Mouse (Mus musculus) MEL (cell line): Measurements from ENCODE around the gene Gsc. TPM values are rescaled to one million over a fixed set of nuclear protein-coding genes. Genes with fewer than 3 reads are reported as not detected.

ENCODE experiments used
- DNase-seq: peaks from one replicate; pipeline ENCODE4 v3.0.0; 2011; ENCODE audit warnings: low read depth, low spot score
- H3K27ac ChIP-seq: 2 replicates; pipeline ENCODE4 v1.5.1; 2012; ENCODE audit warnings: low read depth, mild to moderate bottlenecking, control low read depth, low read length, moderate library complexity; ENCODE audit not compliant: control insufficient read depth
- H3K27me3 ChIP-seq, 2 experiments: fragments of 150-350 bp in 1 of 2; sonication (generic) in 1 of 2; 2 replicates each; pipeline ENCODE4 v1.6.1; 2012; ENCODE audit warnings: low read length in 2 of 2, mild to moderate bottlenecking in 2 of 2, improper control_type of control experiment in 1 of 2, moderate library complexity in 1 of 2; ENCODE audit not compliant: insufficient read depth in 2 of 2, control insufficient read depth in 1 of 2
- H3K36me3 ChIP-seq, 2 experiments: 2 replicates each; pipeline ENCODE4 v1.6.1; 2012 to 2014; ENCODE audit warnings: low read length in 2 of 2, improper control_type of control experiment in 1 of 2, inconsistent platforms in 1 of 2, mild to moderate bottlenecking in 1 of 2; ENCODE audit not compliant: insufficient read depth in 2 of 2, control insufficient read depth in 1 of 2
- H3K4me1 ChIP-seq, 2 experiments: fragments of 150-350 bp in 1 of 2; sonication (generic) in 1 of 2; 2 replicates each; pipeline ENCODE4 v1.6.1; 2012; ENCODE audit warnings: low read length in 2 of 2, improper control_type of control experiment in 1 of 2, mild to moderate bottlenecking in 1 of 2; ENCODE audit not compliant: insufficient read depth in 2 of 2, control insufficient read depth in 1 of 2
- H3K4me3 ChIP-seq, 2 experiments: fragments of 150-350 bp in 1 of 2; sonication (generic) in 1 of 2; 2 replicates each; pipeline ENCODE4 v1.5.1; 2012; ENCODE audit warnings: low read depth in 2 of 2, low read length in 2 of 2, mild to moderate bottlenecking in 2 of 2, moderate library complexity in 2 of 2, control low read depth in 1 of 2, improper control_type of control experiment in 1 of 2; ENCODE audit not compliant: control insufficient read depth in 1 of 2, insufficient read depth in 1 of 2
- H3K79me2 ChIP-seq: 2 replicates; pipeline ENCODE4 v1.6.1; 2012; ENCODE audit warnings: mild to moderate bottlenecking, low read length, moderate library complexity; ENCODE audit not compliant: control insufficient read depth, poor library complexity, insufficient read depth
- H3K9ac ChIP-seq: 2 replicates; pipeline ENCODE4 v1.6.1; 2012; ENCODE audit warnings: low read depth, mild to moderate bottlenecking, control low read depth, low read length, moderate library complexity; ENCODE audit not compliant: control insufficient read depth, poor library complexity, severe bottlenecking
- H3K9me3 ChIP-seq: fragments of 150-350 bp; sonication (generic); replicated peaks from 2 replicates; pipeline ENCODE4 v1.6.1; 2012; ENCODE audit warnings: mild to moderate bottlenecking, low read length, improper control_type of control experiment, moderate library complexity; ENCODE audit not compliant: insufficient read depth
- BHLHE40 ChIP-seq: IDR thresholded peaks from 2 replicates; pipeline ENCODE4 v1.6.1; 2012; ENCODE audit warnings: low read depth, mild to moderate bottlenecking, inconsistent platforms, low read length, improper control_type of control experiment, borderline replicate concordance
- CHD1 ChIP-seq: IDR thresholded peaks from 2 replicates; pipeline ENCODE4 v1.6.1; 2012; ENCODE audit warnings: low read depth, mild to moderate bottlenecking, inconsistent platforms, low read length, improper control_type of control experiment
- CHD2 ChIP-seq: IDR thresholded peaks from 2 replicates; pipeline ENCODE4 v1.6.1; 2011; ENCODE audit warnings: low read length, improper control_type of control experiment
- CTCF ChIP-seq, 3 experiments: IDR thresholded peaks in 2 of 3; conservative IDR thresholded peaks in 1 of 3; 2 replicates each; pipeline ENCODE4 v1.5.1; 2011 to 2012; ENCODE audit warnings: low read length in 3 of 3, low read depth in 2 of 3, mild to moderate bottlenecking in 2 of 3, improper control_type of control experiment in 1 of 3, inconsistent platforms in 1 of 3, mixed read lengths in 1 of 3, moderate library complexity in 1 of 3; ENCODE audit not compliant: control insufficient read depth in 1 of 3, insufficient read depth in 1 of 3, poor library complexity in 1 of 3, severe bottlenecking in 1 of 3
- ELF1 ChIP-seq: IDR thresholded peaks from 2 replicates; pipeline ENCODE4 v1.6.1; 2014; ENCODE audit warnings: low read depth, mild to moderate bottlenecking, inconsistent platforms, low read length, improper control_type of control experiment, moderate library complexity
- ETS1 ChIP-seq: IDR thresholded peaks from 2 replicates; pipeline ENCODE4 v1.6.1; 2012; ENCODE audit warnings: low read depth, mild to moderate bottlenecking, inconsistent platforms, low read length, improper control_type of control experiment, moderate library complexity
- GABPA ChIP-seq: IDR thresholded peaks from 2 replicates; pipeline ENCODE4 v1.6.1; 2012; ENCODE audit warnings: low read depth, mild to moderate bottlenecking, inconsistent platforms, low read length, improper control_type of control experiment, moderate library complexity
- HCFC1 ChIP-seq: IDR thresholded peaks from 2 replicates; pipeline ENCODE4 v1.6.1; 2012; ENCODE audit warnings: low read depth, mild to moderate bottlenecking, inconsistent platforms, low read length, improper control_type of control experiment, moderate library complexity
- JUND ChIP-seq: IDR thresholded peaks from 2 replicates; pipeline ENCODE4 v1.6.1; 2011; ENCODE audit warnings: low read depth, mild to moderate bottlenecking, improper control_type of control experiment, low read length
- KAT2A ChIP-seq: conservative IDR thresholded peaks from 2 replicates; pipeline ENCODE4 v1.6.1; 2012; ENCODE audit warnings: low read depth, low read length, improper control_type of control experiment, inconsistent platforms
- MAFK ChIP-seq: IDR thresholded peaks from 2 replicates; pipeline ENCODE4 v1.6.1; 2011; ENCODE audit warnings: low read depth, mild to moderate bottlenecking, low read length, improper control_type of control experiment, borderline replicate concordance
- MAZ ChIP-seq: IDR thresholded peaks from 2 replicates; pipeline ENCODE4 v1.6.1; 2012; ENCODE audit warnings: low read depth, mild to moderate bottlenecking, inconsistent platforms, low read length, improper control_type of control experiment
- MEF2A ChIP-seq: IDR thresholded peaks from 2 replicates; pipeline ENCODE4 v1.6.1; 2014; ENCODE audit warnings: low read depth, mild to moderate bottlenecking, inconsistent platforms, low read length, improper control_type of control experiment; ENCODE audit not compliant: poor library complexity, insufficient replicate concordance, severe bottlenecking; ENCODE audit errors: extremely low read depth
- MXI1 ChIP-seq: IDR thresholded peaks from 2 replicates; pipeline ENCODE4 v1.6.1; 2011; ENCODE audit warnings: mild to moderate bottlenecking, low read depth, low read length, improper control_type of control experiment
- MYC ChIP-seq: IDR thresholded peaks from 2 replicates; pipeline ENCODE4 v1.6.1; 2011; ENCODE audit warnings: low read depth, mild to moderate bottlenecking, low read length, improper control_type of control experiment, moderate library complexity
- NELFE ChIP-seq: IDR thresholded peaks from 2 replicates; pipeline ENCODE4 v1.6.1; 2011; ENCODE audit warnings: low read depth, low read length, improper control_type of control experiment
- POLR2AphosphoS2 ChIP-seq: IDR thresholded peaks from 2 replicates; pipeline ENCODE4 v1.6.1; 2011; ENCODE audit warnings: low read length, improper control_type of control experiment
- RAD21 ChIP-seq: IDR thresholded peaks from 2 replicates; pipeline ENCODE4 v1.6.1; 2011; ENCODE audit warnings: mild to moderate bottlenecking, low read depth, low read length, improper control_type of control experiment
- SMC3 ChIP-seq: IDR thresholded peaks from 2 replicates; pipeline ENCODE4 v1.6.1; 2011; ENCODE audit warnings: low read depth, low read length, improper control_type of control experiment
- UBTF ChIP-seq: IDR thresholded peaks from 2 replicates; pipeline ENCODE4 v1.6.1; 2012; ENCODE audit warnings: low read depth, mild to moderate bottlenecking, inconsistent platforms, low read length, improper control_type of control experiment, moderate library complexity, borderline replicate concordance; ENCODE audit not compliant: insufficient read depth
- USF1 ChIP-seq: IDR thresholded peaks from 2 replicates; pipeline ENCODE4 v1.6.1; 2014; ENCODE audit warnings: low read depth, mild to moderate bottlenecking, inconsistent platforms, low read length, improper control_type of control experiment, moderate library complexity
- USF2 ChIP-seq, 2 experiments: IDR thresholded peaks; 2 replicates each; pipeline ENCODE4 v1.6.1; 2011 to 2012; ENCODE audit warnings: improper control_type of control experiment in 2 of 2, low read length in 2 of 2, borderline replicate concordance in 1 of 2, inconsistent platforms in 1 of 2, low read depth in 1 of 2, mild to moderate bottlenecking in 1 of 2; ENCODE audit not compliant: insufficient read depth in 1 of 2
- ZC3H11A ChIP-seq: IDR thresholded peaks from 2 replicates; pipeline ENCODE4 v1.6.1; 2012; ENCODE audit warnings: low read depth, mild to moderate bottlenecking, inconsistent platforms, low read length, improper control_type of control experiment
- ZMIZ1 ChIP-seq: IDR thresholded peaks from 2 replicates; pipeline ENCODE4 v1.6.1; 2012; ENCODE audit warnings: low read depth, mild to moderate bottlenecking, inconsistent platforms, low read length, improper control_type of control experiment, moderate library complexity
- polyA plus RNA-seq, 2 experiments: library from polyadenylated mRNA; stranded (reverse) in 1 of 2; unstranded in 1 of 2; fragments of >175 nt in 1 of 2; fragments of >200 nt in 1 of 2; gene quantifications; 2 replicates each; pipeline versions ENCODE4 v1.2.1 to v1.2.4; 2012; ENCODE audit warnings: low replicate concordance in 2 of 2, low read depth in 1 of 2; ENCODE audit not compliant: insufficient read length in 2 of 2, insufficient read depth in 1 of 2, missing spikeins in 1 of 2
- total RNA-seq: library from RNA; depleted of rRNA; stranded (reverse); fragments of 300-350 nt; gene quantifications from 2 replicates; pipeline ENCODE4 v1.2.3, GENCODE M21; 2012

The Gsc gene
- total and polyA plus RNA-seq, 3 experiments, result not detected

DNA sequence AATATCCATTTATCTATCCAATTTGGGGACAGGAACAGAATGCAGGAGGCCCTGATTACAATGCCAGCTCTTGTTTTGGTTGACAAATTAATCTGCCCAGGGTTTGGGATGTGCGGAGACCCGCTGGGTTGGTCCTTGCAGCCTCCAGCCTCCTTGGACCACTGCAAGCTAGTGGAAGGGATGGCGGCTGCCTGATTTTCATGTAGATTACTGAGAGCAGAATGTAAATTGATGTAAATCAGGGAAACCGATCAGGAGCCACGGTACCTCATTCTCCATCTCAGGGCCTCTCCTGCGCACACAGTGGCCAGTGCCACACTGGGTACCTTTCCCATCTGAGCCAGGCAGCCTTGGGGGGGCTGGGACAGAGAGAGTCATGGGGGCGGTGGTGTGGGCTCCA lies 34.8 kb upstream of the Gsc start:
- Histone ChIP-seq H3K79me2 (no peaks in the 10 kb centered on the region), H3K9me3 (no peaks in the 10 kb centered on the region), H3K27ac (no peak overlapping the region), H3K9ac (no peak overlapping the region), H3K27me3 (no peaks in the 10 kb centered on the region), H3K36me3 (no peaks in the 10 kb centered on the region), H3K4me3 (no peak overlapping the region), H3K4me1 (no peaks in the 10 kb centered on the region)
- no peak for TF ChIP-seq UBTF
- TF ChIP-seq MXI1, result no peak
- no peak for TF ChIP-seq SMC3
- TF ChIP-seq HCFC1, result no peak
- no peak for TF ChIP-seq USF1
- TF ChIP-seq ELF1, result no peak
- no peak for TF ChIP-seq GABPA
- no peak for TF ChIP-seq ZMIZ1
- TF ChIP-seq BHLHE40, result no peak
- TF ChIP-seq KAT2A, result no peak
- no peak for TF ChIP-seq MAFK
- no peak for TF ChIP-seq ETS1
- DNase-seq, result no peak

DNA sequence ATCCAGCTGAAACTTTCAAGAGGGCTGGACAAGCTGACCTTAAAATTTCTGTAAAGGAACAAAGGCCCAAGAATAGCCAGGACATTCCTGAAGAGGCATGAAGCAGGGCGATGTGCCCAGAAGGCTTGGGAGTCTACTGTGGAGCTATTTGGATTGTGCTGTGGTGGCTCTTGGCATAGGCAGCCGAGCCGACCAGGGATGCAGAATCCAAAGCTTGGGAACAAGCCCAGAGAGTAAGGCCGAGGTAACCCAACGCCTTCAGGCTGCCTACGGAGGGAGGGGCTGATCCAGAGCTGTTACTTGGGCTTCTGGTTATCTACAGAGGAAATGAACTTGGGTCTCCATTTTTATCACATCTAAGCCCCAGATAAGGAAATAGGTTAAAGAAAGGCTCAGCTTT lies 18.9 kb upstream of the Gsc start:
- Histone ChIP-seq H3K4me3 (no peak overlapping the region), H3K36me3 (no peaks in the 10 kb centered on the region), H3K4me1 (no peaks in the 10 kb centered on the region), H3K27ac (no peak overlapping the region), H3K9me3 (no peaks in the 10 kb centered on the region), H3K9ac (no peak overlapping the region), H3K79me2 (no peaks in the 10 kb centered on the region), H3K27me3 (no peaks in the 10 kb centered on the region)
- TF ChIP-seq POLR2AphosphoS2 (no peak), ETS1 (no peak), USF2 (IDR thresholded peaks at IDR 0.05; ENCODE audit: borderline replicate concordance in 1 of 2, insufficient read depth in 1 of 2, low read depth in 1 of 2, low read length in 2 of 2) (no peak)
- no peak for DNase-seq

DNA sequence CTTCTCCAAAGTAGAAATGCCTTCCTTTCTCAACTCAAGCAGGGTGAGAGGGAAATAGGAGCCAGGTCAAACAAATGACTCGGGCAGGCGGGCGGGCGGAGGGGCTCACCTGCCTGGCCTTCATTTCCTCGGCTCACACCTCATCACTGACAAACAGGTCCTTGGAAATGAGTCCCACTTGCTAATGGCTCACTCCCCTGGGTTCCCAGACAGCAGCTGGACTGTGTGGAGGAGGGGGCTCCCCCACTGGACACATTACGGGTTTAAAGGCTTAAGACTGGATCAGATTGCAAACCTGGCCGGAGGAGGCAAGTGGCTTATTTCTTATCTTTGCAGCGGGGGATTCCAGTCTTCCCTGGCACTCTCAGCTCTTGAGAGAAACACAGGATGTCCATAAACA lies 13.1 kb upstream of the Gsc start:
- Histone ChIP-seq H3K36me3 (no peaks in the 10 kb centered on the region), H3K9me3 (no peaks in the 10 kb centered on the region), H3K4me3 (no peak overlapping the region), H3K9ac (no peak overlapping the region), H3K4me1 (no peaks in the 10 kb centered on the region), H3K27me3 (no peaks in the 10 kb centered on the region), H3K79me2 (no peaks in the 10 kb centered on the region), H3K27ac (no peak overlapping the region)
- TF ChIP-seq CHD2 (no peak), CTCF (IDR thresholded peaks at IDR 0.05 in 2 of 3, conservative IDR thresholded peaks at IDR 0.05 in 1 of 3; ENCODE audit: control insufficient read depth in 1 of 3, insufficient read depth in 1 of 3, low read depth in 2 of 3, low read length in 3 of 3, poor library complexity in 1 of 3, severe bottlenecking in 1 of 3) (no peak), CHD1 (no peak), MEF2A (no peak), ZMIZ1 (no peak), ZC3H11A (no peak), MAZ (no peak), MXI1 (no peak), JUND (no peak), MYC (no peak), NELFE (no peak), RAD21 (no peak), GABPA (no peak)
- DNase-seq, result no peak
